Mouse (Mus musculus): ENCODE measurements around the gene Msantd3. TPM values are rescaled to one million over a fixed set of nuclear protein-coding genes. Genes with fewer than 3 reads are reported as not detected.

Msantd3 gene
- not detected for polyA plus RNA-seq (2014; fragmentation: Illumina TruSeq; extraction: RNeasy Lipid Tissue Mini Kit (QIAGEN cat#74804); ENCODE audit: low read depth, low replicate concordance)

DNA sequence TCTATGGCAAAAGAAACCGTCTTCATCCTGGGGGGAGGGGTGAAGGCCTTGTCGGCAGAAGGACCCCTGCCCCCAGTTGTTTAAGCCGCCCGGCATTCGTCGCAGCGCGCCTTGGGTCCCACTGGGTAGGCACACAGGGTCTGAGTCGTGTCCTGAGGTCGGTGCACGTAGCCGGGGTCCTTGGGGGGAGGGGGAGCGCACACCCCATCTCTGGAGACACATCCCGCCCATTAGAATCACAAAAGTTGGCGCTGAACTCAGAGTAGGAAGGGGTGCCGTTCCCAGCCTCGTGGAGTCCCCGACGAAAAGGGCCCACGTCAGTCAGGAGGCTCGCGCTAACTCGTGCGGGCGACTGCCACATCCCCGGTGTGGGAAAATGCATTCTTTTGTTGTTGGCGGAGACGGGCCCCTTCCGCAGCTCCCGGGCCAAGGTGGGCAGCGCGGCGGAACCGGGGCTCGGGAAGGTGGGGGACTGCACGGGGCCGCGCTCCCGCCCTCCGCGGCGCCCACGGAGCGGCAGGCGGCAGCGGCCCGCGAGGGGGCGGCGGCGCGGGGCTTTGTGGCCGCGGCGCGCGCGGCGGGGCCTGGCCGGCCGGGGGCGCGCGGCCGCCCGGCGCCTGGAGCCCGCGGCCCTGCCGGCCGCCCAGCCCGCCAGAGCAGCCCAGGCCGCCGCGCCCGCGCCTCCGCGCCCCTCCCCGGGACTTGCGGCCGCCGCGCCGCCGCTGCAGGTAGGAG, at the start of gene Msantd3:
Msantd3 (plus strand) TSS at position 95 of the 735 bp plus-strand sequence.

DNA sequence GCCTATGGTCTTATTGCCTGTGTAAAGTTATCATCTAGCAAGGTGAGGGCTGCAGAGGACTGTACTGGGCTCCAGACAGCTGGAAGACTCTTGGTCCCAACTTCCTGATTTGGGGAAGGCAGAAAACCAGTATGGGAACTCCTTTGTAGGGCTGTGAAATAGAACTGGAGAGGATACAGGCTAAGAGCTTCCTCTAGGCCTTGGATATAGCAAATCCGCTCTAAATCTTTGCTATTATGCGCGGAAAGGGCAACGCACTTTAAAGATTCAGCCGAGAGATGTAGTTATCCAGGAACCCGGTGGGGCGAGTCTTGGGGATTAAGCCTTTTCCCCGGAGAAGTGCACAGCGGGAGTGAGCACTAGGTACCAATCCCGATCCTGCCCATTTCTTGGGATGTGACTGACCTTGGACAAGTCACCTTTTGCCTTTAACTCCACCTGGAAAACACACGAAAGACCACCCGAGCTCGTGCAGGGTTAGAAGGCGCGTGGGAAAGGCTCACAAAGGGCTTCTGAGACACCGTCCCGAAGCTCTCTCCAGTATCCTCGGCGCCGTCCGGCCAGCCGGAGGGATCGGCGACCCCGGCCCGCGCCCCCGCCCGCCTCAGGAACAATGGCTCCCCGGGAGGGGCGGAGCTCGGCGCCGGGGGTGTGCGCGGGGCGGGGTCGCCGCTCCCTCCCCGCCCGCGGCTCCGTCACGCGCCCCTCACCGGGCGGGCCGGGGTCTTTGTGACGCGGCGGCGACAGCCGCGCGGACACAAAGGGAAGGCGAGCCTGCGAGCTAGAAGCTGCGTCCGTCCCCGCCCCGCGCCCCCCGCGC, 44.9 kb downstream of the Msantd3 start, which contains the start of gene Tmeff1:
Tmeff1 (plus strand) TSS at position 754 of the 820 bp plus-strand sequence.

Other genes starting within 250 kb of the Msantd3 start
- 11.7 TPM for gene Tex10, start 66.5 kb upstream of the Msantd3 start, polyA plus RNA-seq (2014; fragmentation: Illumina TruSeq; extraction: RNeasy Lipid Tissue Mini Kit (QIAGEN cat#74804); ENCODE audit: low read depth, low replicate concordance)
- 0.29 TPM for gene Tmeff1, start 45.2 kb downstream of the Msantd3 start, polyA plus RNA-seq (2014; fragmentation: Illumina TruSeq; extraction: RNeasy Lipid Tissue Mini Kit (QIAGEN cat#74804); ENCODE audit: low read depth, low replicate concordance)
- gene Cavin4, start 123.6 kb downstream of the Msantd3 start, polyA plus RNA-seq (2014; fragmentation: Illumina TruSeq; extraction: RNeasy Lipid Tissue Mini Kit (QIAGEN cat#74804); ENCODE audit: low read depth, low replicate concordance) = not detected